In genomic region chr2:164180124-164180523, GRCm38 (mm10) we compare ENCODE assay signal across 9 mouse cellular contexts. TPM values are rescaled to one million over a fixed set of nuclear protein-coding genes. Genes with fewer than 3 reads are reported as not detected.
A peak's percentile ranks its signal among the peaks of the same experiment; 100 is the strongest.
DNase-seq lines count a peak whose midpoint lies in the region; ATAC-seq and TF ChIP-seq lines count a peak whose summit lies in the region.
"Had no signal": no experiment of that assay in that cellular context is flagged by ENCODE, and none has a peak within 500 bp of the region (broad histone marks: within the 10 kb centered on the region; RNA-seq: fewer than 3 reads in every experiment).

No protein-coding gene starts in this region.

- H3K27ac ChIP-seq in hindbrain, postnatal 0 days = no peak overlapping the region
- no peak overlapping the region for H3K27ac ChIP-seq in hindbrain, embryonic 10.5 days
- H3K27ac ChIP-seq: embryonic facial prominence, embryonic 15.5 days; limb, embryonic 15.5 days had no signal

- DNase-seq in hindbrain, postnatal 0 days (ENCODE audit: low spot score) = peak; percentile 36
- DNase-seq in hindbrain, embryonic 10.5 days (ENCODE audit: low spot score) = no peak
- DNase-seq in 416B (ENCODE audit: low read depth) = peak; percentile 69
- DNase-seq in heart, postnatal 4 days = peak; percentile 50
- no peak for DNase-seq in frontal cortex, postnatal 10 days (ENCODE audit: low spot score in 2 of 2)

- no peaks in the 10 kb centered on the region for H3K9me3 ChIP-seq in hindbrain, postnatal 0 days (ENCODE audit: low read length)
- no peaks in the 10 kb centered on the region for H3K9me3 ChIP-seq in hindbrain, embryonic 10.5 days
- no peaks in the 10 kb centered on the region for H3K9me3 ChIP-seq in E14TG2a.4 (ENCODE audit: low read length)
- H3K9me3 ChIP-seq: embryonic facial prominence, embryonic 15.5 days; limb, embryonic 15.5 days had no signal

- no peak overlapping the region for H3K4me2 ChIP-seq in hindbrain, postnatal 0 days (ENCODE audit: low read depth, low read length)
- H3K4me2 ChIP-seq: embryonic facial prominence, embryonic 15.5 days; limb, embryonic 15.5 days had no signal

- no peak for ATAC-seq in hindbrain, postnatal 0 days
- no peak for ATAC-seq in inflammation-experienced regulatory T-cells, adult 6 months

- no peaks in the 10 kb centered on the region for H3K36me3 ChIP-seq in hindbrain, postnatal 0 days (ENCODE audit: insufficient read depth, low read length)
- no peaks in the 10 kb centered on the region for H3K36me3 ChIP-seq in hindbrain, embryonic 10.5 days
- H3K36me3 ChIP-seq in E14TG2a.4 (ENCODE audit: insufficient read depth, low read length) = no peaks in the 10 kb centered on the region
- H3K36me3 ChIP-seq: embryonic facial prominence, embryonic 15.5 days; limb, embryonic 15.5 days had no signal

- TF ChIP-seq CTCF in hindbrain, postnatal 0 days (IDR thresholded peaks at IDR 0.05; ENCODE audit: low read depth) = peak; percentile 54
- peak; percentile 20; the same call in 1 of the 2 replicates for TF ChIP-seq CTCF in E14TG2a.4 (conservative IDR thresholded peaks at IDR 0.05; ENCODE audit: low read length)

- no peaks in the 10 kb centered on the region for H3K4me1 ChIP-seq in hindbrain, postnatal 0 days (ENCODE audit: insufficient read depth, low read length)
- 0 out of 2 replicates have a peak, but pooled peaks cover 6% of the 10 kb centered on the region for H3K4me1 ChIP-seq in hindbrain, embryonic 10.5 days (replicated peaks)
- H3K4me1 ChIP-seq in E14TG2a.4 (replicated peaks; ENCODE audit: low read depth, low read length) = peaks cover 12% of the 10 kb centered on the region

- no peak overlapping the region for H3K9ac ChIP-seq in hindbrain, postnatal 0 days (replicated peaks; ENCODE audit: low read length)
- H3K9ac ChIP-seq: embryonic facial prominence, embryonic 15.5 days; limb, embryonic 15.5 days had no signal

- no peak overlapping the region for H3K4me3 ChIP-seq in hindbrain, postnatal 0 days (ENCODE audit: low read length)
- H3K4me3 ChIP-seq in hindbrain, embryonic 10.5 days = no peak overlapping the region
- H3K4me3 ChIP-seq in E14TG2a.4 (replicated peaks; ENCODE audit: low read length) = no peak overlapping the region
- H3K4me3 ChIP-seq: embryonic facial prominence, embryonic 15.5 days; limb, embryonic 15.5 days had no signal

- WGBS in hindbrain, postnatal 0 days = 54% methylated on average over 3 of the region's 3 CpGs
- WGBS in hindbrain, embryonic 10.5 days = 46% methylated on average over 3 of the region's 3 CpGs

- H3K27me3 ChIP-seq in hindbrain, postnatal 0 days (ENCODE audit: insufficient read depth, low read length) = no peaks in the 10 kb centered on the region
- 0 out of 2 replicates have a peak, but pooled peaks cover 4% of the 10 kb centered on the region for H3K27me3 ChIP-seq in hindbrain, embryonic 10.5 days (ENCODE audit: insufficient read depth, poor library complexity, severe bottlenecking)
- H3K27me3 ChIP-seq in E14TG2a.4 (ENCODE audit: insufficient read depth, low read length) = peaks cover 33% of the 10 kb centered on the region
- H3K27me3 ChIP-seq: embryonic facial prominence, embryonic 15.5 days had no signal

RNA-seq across cellular contexts. Expression of gene Wfdc5, which starts 2.4 kb away (rescaled TPM):
- not detected in 2 replicates for total RNA-seq in hindbrain, postnatal 0 days (2014; rRNA removed)
- polyA plus RNA-seq in hindbrain, postnatal 0 days (2015; fragmentation: Nextera tagmentation; extraction: Ambion mirVana) = not detected in 2 replicates
- polyA plus RNA-seq in hindbrain, embryonic 10.5 days (2016; fragmentation: Nextera tagmentation; extraction: Ambion mirVana) = not detected in 2 replicates
- not detected for total RNA-seq in heart, postnatal 4 days (2021)
- not detected for polyA plus RNA-seq in inflammation-experienced regulatory T-cells, adult 6 months (2017; shearing (Covaris generic))

RNA-seq across cellular contexts. Expression of gene Kcns1, which starts 9.2 kb away (rescaled TPM):
- 12.7 and 15.8 TPM in 2 replicates for total RNA-seq in hindbrain, postnatal 0 days (2014; rRNA removed)
- polyA plus RNA-seq in hindbrain, postnatal 0 days (2015; fragmentation: Nextera tagmentation; extraction: Ambion mirVana) = 3.0 and 3.3 TPM in 2 replicates
- not detected in 2 replicates for polyA plus RNA-seq in hindbrain, embryonic 10.5 days (2016; fragmentation: Nextera tagmentation; extraction: Ambion mirVana)
- total RNA-seq in heart, postnatal 4 days (2021) = under 1 TPM in 1 of 2 experiments, not detected in 1; 0.19 TPM
- polyA plus RNA-seq in inflammation-experienced regulatory T-cells, adult 6 months (2017; shearing (Covaris generic)) = not detected

RNA-seq across cellular contexts. Expression of gene Wfdc12, which starts 10.3 kb away (rescaled TPM):
- not detected in 2 replicates for total RNA-seq in hindbrain, postnatal 0 days (2014; rRNA removed)
- polyA plus RNA-seq in hindbrain, postnatal 0 days (2015; fragmentation: Nextera tagmentation; extraction: Ambion mirVana) = not detected in 2 replicates
- polyA plus RNA-seq in hindbrain, embryonic 10.5 days (2016; fragmentation: Nextera tagmentation; extraction: Ambion mirVana) = not detected in 2 replicates
- total RNA-seq in heart, postnatal 4 days (2021) = not detected
- polyA plus RNA-seq in inflammation-experienced regulatory T-cells, adult 6 months (2017; shearing (Covaris generic)) = not detected
- polyA plus RNA-seq: embryonic facial prominence, embryonic 15.5 days had no signal

RNA-seq across cellular contexts. Expression of gene Wfdc15a, which starts 19.8 kb away (rescaled TPM):
- total RNA-seq in hindbrain, postnatal 0 days (2014; rRNA removed) = not detected in 2 replicates
- not detected in 2 replicates for polyA plus RNA-seq in hindbrain, postnatal 0 days (2015; fragmentation: Nextera tagmentation; extraction: Ambion mirVana)
- polyA plus RNA-seq in hindbrain, embryonic 10.5 days (2016; fragmentation: Nextera tagmentation; extraction: Ambion mirVana) = not detected in 2 replicates
- not detected for total RNA-seq in heart, postnatal 4 days (2021)
- polyA plus RNA-seq in inflammation-experienced regulatory T-cells, adult 6 months (2017; shearing (Covaris generic)) = not detected
- polyA plus RNA-seq: embryonic facial prominence, embryonic 15.5 days; limb, embryonic 15.5 days had no signal

RNA-seq across cellular contexts. Expression of gene Wfdc15b, which starts 41.3 kb away (rescaled TPM):
- not detected in 2 replicates for total RNA-seq in hindbrain, postnatal 0 days (2014; rRNA removed)
- polyA plus RNA-seq in hindbrain, postnatal 0 days (2015; fragmentation: Nextera tagmentation; extraction: Ambion mirVana) = not detected in 2 replicates
- not detected in 2 replicates for polyA plus RNA-seq in hindbrain, embryonic 10.5 days (2016; fragmentation: Nextera tagmentation; extraction: Ambion mirVana)
- total RNA-seq in heart, postnatal 4 days (2021) = not detected
- polyA plus RNA-seq in inflammation-experienced regulatory T-cells, adult 6 months (2017; shearing (Covaris generic)) = not detected
- polyA plus RNA-seq: embryonic facial prominence, embryonic 15.5 days; limb, embryonic 15.5 days had no signal

Comparison
In these comparisons a context has a peak if more than half of its experiments do, and no peak if none do; other contexts are left out.
1. DNase-seq: peak in hindbrain, postnatal 0 days (single experiment), 416B (single experiment) and heart, postnatal 4 days (single experiment); none in hindbrain, embryonic 10.5 days (single experiment) and frontal cortex, postnatal 10 days (0 of 2).